ENCODE assay signal across 15 mouse cellular contexts in genomic region chr1:170631571-170631970, GRCm38 (mm10).
"Had no signal": no experiment of that assay in that cellular context is flagged by ENCODE, and none has a peak within 500 bp of the region (broad histone marks: within the 10 kb centered on the region; RNA-seq: fewer than 3 reads in every experiment).

No protein-coding gene starts in this region.

- DNase-seq: lung, adult 18-20 months; lung, embryonic 14.5 days; lung, postnatal 10 days; lung, postnatal 4 days; midbrain, embryonic 14.5 days; right cerebral cortex, postnatal 14 days; thymus, adult 18-20 months; thymus, postnatal 14 days; thymus, postnatal 36 days had no signal

- H3K4me2 ChIP-seq: liver, embryonic 15.5 days; lung, embryonic 14.5 days; neural tube, embryonic 13.5 days; neural tube, embryonic 15.5 days; stomach, embryonic 15.5 days had no signal

- H3K36me3 ChIP-seq: liver, embryonic 15.5 days; midbrain, embryonic 10.5 days; neural tube, embryonic 13.5 days; neural tube, embryonic 15.5 days; stomach, embryonic 15.5 days had no signal

- H3K4me1 ChIP-seq: midbrain, embryonic 10.5 days; neural tube, embryonic 13.5 days; neural tube, embryonic 15.5 days; stomach, embryonic 15.5 days had no signal

- H3K9ac ChIP-seq: liver, embryonic 15.5 days; lung, embryonic 14.5 days; neural tube, embryonic 13.5 days; neural tube, embryonic 15.5 days; stomach, embryonic 15.5 days had no signal

- H3K4me3 ChIP-seq: liver, embryonic 15.5 days; midbrain, embryonic 10.5 days; myocyte; neural tube, embryonic 13.5 days; neural tube, embryonic 15.5 days; stomach, embryonic 15.5 days had no signal

- H3K27me3 ChIP-seq: neural tube, embryonic 13.5 days; neural tube, embryonic 15.5 days; stomach, embryonic 15.5 days had no signal

- H3K27ac ChIP-seq: midbrain, embryonic 10.5 days; neural tube, embryonic 13.5 days; neural tube, embryonic 15.5 days; stomach, embryonic 15.5 days had no signal

- H3K9me3 ChIP-seq: liver, embryonic 15.5 days; midbrain, embryonic 10.5 days; neural tube, embryonic 13.5 days; neural tube, embryonic 15.5 days; stomach, embryonic 15.5 days had no signal
